Mouse (Mus musculus): ENCODE measurements around the gene Gfap.

The Gfap gene

GRCm38 (mm10) chr11:102896641-102897040 lies 4.1 kb downstream of the Gfap start:
- no peak for DNase-seq (ENCODE audit: low spot score)

- no peak for DNase-seq (ENCODE audit: low spot score)
Observed at GRCm38 (mm10) chr11:102895779-102896178, 4.9 kb downstream of the Gfap start.

- no peak for DNase-seq (ENCODE audit: low spot score)
Observed at GRCm38 (mm10) chr11:102894716-102895115, 6.0 kb downstream of the Gfap start.

GRCm38 (mm10) chr11:102893015-102893651 lies 7.6 kb downstream of the Gfap start:
- peak; percentile 73 for DNase-seq (ENCODE audit: low spot score)

- DNase-seq (ENCODE audit: low spot score): no peak
Observed at GRCm38 (mm10) chr11:102890096-102890495, 10.6 kb downstream of the Gfap start.

GRCm38 (mm10) chr11:102888135-102888534 lies 12.6 kb downstream of the Gfap start:
- no peak for DNase-seq (ENCODE audit: low spot score)

GRCm38 (mm10) chr11:102887433-102887832 lies 13.3 kb downstream of the Gfap start:
- no peak for DNase-seq (ENCODE audit: low spot score)

GRCm38 (mm10) chr11:102884616-102885219 lies 16.0 kb downstream of the Gfap start, which contains the start of gene Fam187a:
Fam187a (plus strand) TSS chr11:102885169.
- DNase-seq (ENCODE audit: low spot score): no peak

GRCm38 (mm10) chr11:102881314-102882198 lies 19.2 kb downstream of the Gfap start:
- DNase-seq (ENCODE audit: low spot score): no peak

- peak; percentile 91 for DNase-seq (ENCODE audit: low spot score)
Observed at GRCm38 (mm10) chr11:102880585-102881313, 20.0 kb downstream of the Gfap start, which contains the start of the genes Eftud2 and Ccdc103. Eftud2 (minus strand) TSS chr11:102880985. Ccdc103 (plus strand) TSS chr11:102881204.

- DNase-seq (ENCODE audit: low spot score): no peak
Observed at GRCm38 (mm10) chr11:102879558-102879957, 21.2 kb downstream of the Gfap start.

GRCm38 (mm10) chr11:102874801-102875334 lies 25.8 kb downstream of the Gfap start:
- DNase-seq (ENCODE audit: low spot score): no peak

- DNase-seq (ENCODE audit: low spot score): peak; percentile 13
Observed at GRCm38 (mm10) chr11:102864272-102864671, 36.4 kb downstream of the Gfap start.

- DNase-seq (ENCODE audit: low spot score): no peak
Observed at GRCm38 (mm10) chr11:102859933-102860332, 40.8 kb downstream of the Gfap start.

- no peak for DNase-seq (ENCODE audit: low spot score)
Observed at GRCm38 (mm10) chr11:102858951-102859350, 41.8 kb downstream of the Gfap start.

GRCm38 (mm10) chr11:102855941-102856340 lies 44.8 kb downstream of the Gfap start:
- DNase-seq (ENCODE audit: low spot score): no peak

GRCm38 (mm10) chr11:102853760-102854159 lies 47.0 kb downstream of the Gfap start:
- DNase-seq (ENCODE audit: low spot score): no peak

GRCm38 (mm10) chr11:102851883-102852282 lies 48.8 kb downstream of the Gfap start:
- peak; percentile 12 for DNase-seq (ENCODE audit: low spot score)

GRCm38 (mm10) chr11:102845926-102846325 lies 54.8 kb downstream of the Gfap start:
- no peak for DNase-seq (ENCODE audit: low spot score)

- no peak for DNase-seq (ENCODE audit: low spot score)
Observed at GRCm38 (mm10) chr11:102838616-102839150, 62.0 kb downstream of the Gfap start.

GRCm38 (mm10) chr11:102838126-102838525 lies 62.6 kb downstream of the Gfap start:
- DNase-seq (ENCODE audit: low spot score): no peak
